Mouse (Mus musculus): ENCODE data around the gene Sgta. TPM values are rescaled to one million over a fixed set of nuclear protein-coding genes. Genes with fewer than 3 reads are reported as not detected.
"Not testable (repeated sequence)": the region's sequence is repeated elsewhere in the genome, so short reads cannot be mapped to it uniquely, and the experiment has no call there.

The Sgta gene
- polyA plus RNA-seq, 1 experiment from 2014 or later, result 320 TPM

DNA sequence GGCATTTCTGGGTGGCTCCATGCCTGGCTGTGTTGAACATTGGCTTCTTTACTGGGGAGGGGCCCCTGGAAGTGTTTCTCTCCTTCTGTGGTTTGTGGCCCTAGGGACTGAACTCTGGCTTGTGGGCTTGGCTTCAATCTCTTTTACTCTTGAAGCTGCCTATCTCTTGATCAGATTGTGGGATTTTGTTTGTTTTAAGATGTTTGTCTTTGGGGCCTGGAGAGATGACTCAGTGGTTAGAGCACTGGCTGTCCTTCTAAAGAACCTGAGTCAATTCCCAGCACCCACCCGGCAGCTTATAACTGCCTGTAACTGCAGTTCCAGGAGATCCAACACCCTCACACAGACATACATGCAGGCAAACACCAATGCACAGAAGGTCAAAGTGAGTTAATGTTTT, 16.4 kb upstream of the Sgta start:
- no peaks in the 10 kb centered on the region for H3K9me3 ChIP-seq
- no peak overlapping the region for H3K4me3 ChIP-seq
- H3K4me1 ChIP-seq (replicated peaks), result peaks cover 7% of the 10 kb centered on the region
- DNase-seq (ENCODE audit: low spot score), result no peak
- peaks cover 99% of the 10 kb centered on the region for H3K36me3 ChIP-seq
- WGBS, result 88% methylated on average over 1 of the region's 1 CpGs
- H3K27ac ChIP-seq, result no peak overlapping the region
- no peaks in the 10 kb centered on the region for H3K27me3 ChIP-seq (ENCODE audit: insufficient read depth, poor library complexity, severe bottlenecking)

DNA sequence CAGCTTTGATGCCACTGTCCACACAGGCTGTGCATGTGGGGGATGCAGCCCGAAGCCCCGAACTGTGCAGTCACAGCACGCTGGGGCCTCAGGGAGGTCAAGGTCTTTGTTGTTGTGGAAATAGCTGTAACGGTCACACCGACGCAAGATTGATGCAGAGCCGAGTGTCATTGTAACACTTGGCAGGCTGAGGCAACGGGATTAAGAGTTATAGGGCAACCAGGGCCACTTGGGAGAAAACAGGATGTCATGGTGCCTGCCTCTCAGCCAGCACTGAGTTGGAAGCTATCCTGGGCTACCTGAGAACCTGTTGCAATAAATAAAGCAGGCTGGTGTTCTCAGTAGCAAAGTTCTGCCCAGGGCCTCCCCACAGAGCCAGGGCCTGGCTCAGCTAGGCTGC, 15.8 kb upstream of the Sgta start:
- Histone ChIP-seq H3K4me3 (no peak overlapping the region), H3K4me1 (replicated peaks) (peaks cover 13% of the 10 kb centered on the region), H3K9me3 (no peaks in the 10 kb centered on the region), H3K27me3 (ENCODE audit: insufficient read depth, poor library complexity, severe bottlenecking) (no peaks in the 10 kb centered on the region), H3K27ac (no peak overlapping the region), H3K36me3 (peaks cover 93% of the 10 kb centered on the region)
- no peak for DNase-seq (ENCODE audit: low spot score)
- 83% methylated on average over 8 of the region's 8 CpGs for WGBS

DNA sequence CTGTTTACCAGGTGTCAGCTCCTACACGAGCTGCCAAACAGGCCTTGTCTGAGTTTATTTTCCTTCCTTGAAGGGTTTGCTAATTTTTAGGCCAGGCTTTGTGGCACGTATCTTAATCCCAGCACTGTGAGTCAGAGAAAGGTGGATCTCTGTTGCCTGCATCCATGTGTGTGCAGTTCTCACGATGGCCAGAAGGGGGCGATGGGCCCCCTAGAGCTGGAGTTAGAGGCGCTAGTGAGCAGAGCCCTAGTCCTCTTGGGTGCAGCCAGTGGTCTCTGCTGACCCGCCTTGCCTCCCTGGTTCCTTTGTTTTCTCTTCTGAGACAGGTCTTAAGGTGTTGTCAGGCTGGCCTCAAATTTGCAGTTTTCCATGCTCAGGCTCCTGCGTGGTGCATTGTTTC, 13.5 kb upstream of the Sgta start:
- no peak overlapping the region for H3K27ac ChIP-seq
- peaks cover 70% of the 10 kb centered on the region for H3K36me3 ChIP-seq
- 68% methylated on average over 7 of the region's 7 CpGs for WGBS
- no peaks in the 10 kb centered on the region for H3K27me3 ChIP-seq (ENCODE audit: insufficient read depth, poor library complexity, severe bottlenecking)
- no peak for DNase-seq (ENCODE audit: low spot score)
- no peaks in the 10 kb centered on the region for H3K9me3 ChIP-seq
- peaks cover 32% of the 10 kb centered on the region for H3K4me1 ChIP-seq (replicated peaks)
- H3K4me3 ChIP-seq, result no peak overlapping the region; the same call in 1 of the 2 replicates

DNA sequence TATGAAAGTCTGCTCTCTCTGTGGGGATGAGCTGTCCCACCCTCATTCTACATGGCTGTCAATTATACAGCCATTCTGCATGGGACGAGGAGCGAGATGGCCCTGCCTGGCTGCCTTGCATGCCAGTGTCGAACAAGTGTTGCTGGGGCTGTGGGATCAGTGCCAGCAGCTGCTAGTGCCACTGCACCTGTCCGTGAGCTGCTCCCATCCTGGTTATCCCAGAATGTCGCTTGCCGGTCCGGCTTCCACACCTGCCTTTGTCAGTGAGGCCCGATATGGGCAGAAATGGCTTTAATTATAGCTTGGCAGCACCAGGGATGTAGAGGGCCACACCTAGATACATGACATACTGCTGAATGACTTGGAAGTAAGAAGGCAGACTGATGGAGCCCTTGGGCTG, 12.3 kb upstream of the Sgta start:
- DNase-seq (ENCODE audit: low spot score), result no peak
- peaks cover 58% of the 10 kb centered on the region for H3K36me3 ChIP-seq
- no peak overlapping the region for H3K27ac ChIP-seq
- H3K27me3 ChIP-seq (ENCODE audit: insufficient read depth, poor library complexity, severe bottlenecking), result no peaks in the 10 kb centered on the region
- peaks cover 32% of the 10 kb centered on the region for H3K4me1 ChIP-seq (replicated peaks)
- no peaks in the 10 kb centered on the region for H3K9me3 ChIP-seq
- no peak overlapping the region for H3K4me3 ChIP-seq
- WGBS, result 94% methylated on average over 8 of the region's 8 CpGs

DNA sequence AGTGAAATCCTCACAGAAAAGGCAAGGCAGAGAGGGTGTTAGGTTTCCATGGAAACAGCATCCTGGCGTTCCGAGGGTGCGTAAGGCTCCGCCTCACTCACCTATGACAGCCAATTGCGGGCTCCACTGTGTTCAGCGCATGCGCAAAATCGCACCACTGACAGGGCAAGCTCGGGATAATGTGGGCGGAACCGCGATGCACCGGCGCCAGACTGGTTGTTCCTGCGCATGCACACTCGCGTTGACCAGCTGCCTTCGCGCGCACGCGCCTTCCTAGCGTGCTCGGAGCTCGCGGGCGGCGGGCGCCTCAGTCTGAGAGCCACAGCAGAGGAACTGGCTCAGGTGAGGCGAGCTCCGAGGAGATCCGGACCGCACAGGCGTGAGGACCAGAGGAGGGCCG, 9.9 kb upstream of the Sgta start, which contains the start of gene Thop1:
TSS of gene Thop1 (plus strand) at position 200 of the 400 bp plus-strand sequence.
- Histone ChIP-seq H3K36me3 (peaks cover 34% of the 10 kb centered on the region), H3K27me3 (ENCODE audit: insufficient read depth, poor library complexity, severe bottlenecking) (no peaks in the 10 kb centered on the region), H3K4me1 (replicated peaks) (peaks cover 32% of the 10 kb centered on the region), H3K9me3 (no peaks in the 10 kb centered on the region), H3K4me3 (peak within 1 kb of the TSS; percentile 75), H3K27ac (peak within 1 kb of the TSS; percentile 86)
- DNase-seq (ENCODE audit: low spot score), result peak; percentile 100
- under 1% methylated on average over 35 of the region's 35 CpGs for WGBS

DNA sequence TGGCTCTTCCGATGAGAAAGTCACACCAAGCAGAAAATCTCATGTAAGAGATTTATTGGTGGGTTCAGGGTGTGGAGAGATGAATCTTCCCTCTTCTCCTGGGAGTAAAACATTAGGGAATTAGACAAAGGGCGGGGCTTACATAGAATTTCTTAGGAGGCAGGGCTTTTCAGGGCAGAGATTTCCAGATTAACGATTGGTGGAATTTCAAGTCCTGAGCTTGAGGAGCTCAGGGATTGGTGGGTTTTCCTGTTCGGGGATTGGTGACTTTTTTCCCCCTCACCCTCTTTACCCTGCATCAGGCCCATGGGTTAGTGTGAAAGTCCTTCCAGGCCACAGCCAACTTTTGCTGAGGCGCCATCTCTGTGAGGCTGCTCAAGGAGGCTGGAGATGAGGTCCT, 8.7 kb upstream of the Sgta start:
- peak overlapping the region; percentile 75 for H3K4me3 ChIP-seq
- DNase-seq (ENCODE audit: low spot score), result no peak
- H3K9me3 ChIP-seq, result no peaks in the 10 kb centered on the region
- H3K27me3 ChIP-seq (ENCODE audit: insufficient read depth, poor library complexity, severe bottlenecking), result no peaks in the 10 kb centered on the region
- peak overlapping the region; percentile 86; the same call in 1 of the 2 replicates for H3K27ac ChIP-seq
- peaks cover 32% of the 10 kb centered on the region for H3K4me1 ChIP-seq (replicated peaks)
- H3K36me3 ChIP-seq, result peaks cover 22% of the 10 kb centered on the region
- WGBS, result 74% methylated on average over 5 of the region's 5 CpGs

DNA sequence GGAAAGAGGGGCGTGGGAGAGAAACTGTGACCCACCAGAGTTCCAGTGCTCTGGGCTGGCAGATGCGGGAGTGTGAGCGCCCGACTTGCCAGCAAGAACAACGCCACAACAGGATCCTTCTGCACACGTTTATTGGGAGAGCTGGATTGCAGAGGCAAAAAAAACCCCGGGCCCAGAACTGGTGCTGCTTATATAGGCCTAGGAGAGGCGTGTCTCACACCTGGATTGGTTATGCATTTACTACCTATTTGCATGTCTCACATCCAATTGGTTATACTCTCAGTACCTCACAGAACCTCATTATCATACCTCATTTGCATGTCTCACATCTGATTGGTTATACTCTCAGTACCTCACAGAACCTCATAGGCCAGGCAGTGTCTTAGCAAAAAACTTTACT, 4.5 kb upstream of the Sgta start:
- H3K4me3 ChIP-seq; DNase-seq (ENCODE audit: low spot score); H3K27me3 ChIP-seq (ENCODE audit: insufficient read depth, poor library complexity, severe bottlenecking); H3K9me3 ChIP-seq; H3K27ac ChIP-seq; H3K36me3 ChIP-seq: not testable (repeated sequence)
- WGBS, result 87% methylated on average over 8 of the region's 8 CpGs
- H3K4me1 ChIP-seq (replicated peaks), result peaks cover 13% of the 10 kb centered on the region

DNA sequence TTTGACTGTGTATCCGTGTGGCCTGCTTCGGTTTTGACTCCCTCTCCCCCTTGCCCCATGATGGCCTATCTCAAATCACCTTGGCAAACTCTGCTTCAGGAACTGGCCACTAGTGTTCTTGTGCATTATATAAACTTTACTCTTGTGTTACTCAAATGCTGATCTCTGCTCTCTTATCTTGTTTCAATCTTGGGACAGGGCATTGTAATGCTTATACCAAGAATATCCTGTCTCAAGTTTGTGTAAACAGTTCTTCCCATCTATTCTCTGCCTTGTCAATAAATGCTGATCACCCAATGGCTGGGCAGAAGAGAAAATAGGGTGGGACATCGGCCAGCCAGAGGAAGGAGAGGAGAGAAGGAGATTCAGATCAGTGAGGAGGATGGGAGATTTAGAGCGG, 2.7 kb upstream of the Sgta start:
- Histone ChIP-seq H3K4me1 (replicated peaks) (peaks cover 21% of the 10 kb centered on the region), H3K9me3 (no peaks in the 10 kb centered on the region), H3K36me3 (0 out of 2 replicates have a peak, but pooled peaks cover 6% of the 10 kb centered on the region), H3K27me3 (ENCODE audit: insufficient read depth, poor library complexity, severe bottlenecking) (no peaks in the 10 kb centered on the region), H3K4me3 (no peak overlapping the region), H3K27ac (no peak overlapping the region)
- no peak for DNase-seq (ENCODE audit: low spot score)
- 68% methylated on average over 4 of the region's 4 CpGs for WGBS

DNA sequence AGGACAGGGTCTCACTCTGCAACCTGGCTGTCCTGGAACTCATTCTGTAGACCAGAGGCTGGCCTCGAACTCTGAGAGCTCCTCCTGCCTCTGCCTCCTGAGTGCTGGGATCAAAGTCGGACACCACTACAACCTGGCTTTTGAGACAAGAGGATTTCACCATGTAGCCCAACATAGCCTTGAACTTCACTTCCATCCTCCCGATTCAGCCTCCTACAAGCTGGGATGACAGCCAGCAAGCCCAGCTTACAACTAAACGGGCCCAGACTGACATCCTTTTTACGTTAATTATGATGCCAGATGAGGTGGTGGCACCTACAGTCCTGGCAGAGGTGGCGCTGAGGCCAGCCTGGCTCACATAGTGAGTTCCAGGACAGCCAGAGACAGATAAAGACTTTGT, 1.1 kb downstream of the Sgta start:
- 93% methylated on average over 6 of the region's 6 CpGs for WGBS

DNA sequence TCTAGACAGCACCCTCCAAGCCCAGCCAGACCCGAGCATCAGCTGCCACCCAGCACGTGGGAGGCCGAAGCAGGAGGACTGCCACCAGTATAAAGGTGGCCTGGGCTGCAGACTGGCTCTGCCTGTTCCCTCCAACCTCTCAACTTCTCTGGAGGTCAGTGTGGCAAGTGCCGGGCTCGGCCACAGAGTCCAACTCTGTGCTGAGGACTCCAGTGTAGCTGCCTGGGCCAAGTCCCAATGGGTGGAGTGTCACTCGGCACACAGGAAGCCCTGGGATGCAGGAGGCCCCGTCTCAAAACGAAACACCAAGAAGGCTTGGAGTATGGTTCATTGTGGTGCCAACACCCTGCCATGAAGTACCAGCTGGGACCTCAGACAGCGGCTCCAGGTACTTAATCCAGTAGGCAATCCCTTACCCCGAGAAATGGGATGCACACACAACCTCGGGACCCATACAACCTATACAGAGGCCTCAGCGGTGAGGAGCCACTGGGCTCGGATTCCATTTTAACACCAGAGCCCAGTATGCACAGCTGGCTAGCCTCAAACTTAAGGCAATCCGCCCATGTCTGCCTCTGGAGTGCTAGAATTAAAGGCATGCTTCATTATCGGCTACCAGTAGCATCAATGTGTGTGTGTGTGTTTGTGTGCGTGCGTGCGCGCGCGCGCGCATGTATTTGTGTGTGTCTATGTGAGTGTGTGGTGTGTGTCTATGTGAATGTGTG, 2.4 kb downstream of the Sgta start:
- 93% methylated on average over 23 of the region's 23 CpGs for WGBS

More for the DNA sequence above, 1.1 kb downstream of the Sgta start:
- no peaks in the 10 kb centered on the region for H3K9me3 ChIP-seq
- H3K36me3 ChIP-seq, result peaks cover 34% of the 10 kb centered on the region
- H3K27me3 ChIP-seq (ENCODE audit: insufficient read depth, poor library complexity, severe bottlenecking), result no peaks in the 10 kb centered on the region
- H3K4me3 ChIP-seq, result peak overlapping the region; percentile 71
- peaks cover 43% of the 10 kb centered on the region for H3K4me1 ChIP-seq (replicated peaks)
- DNase-seq (ENCODE audit: low spot score), result no peak
- no peak overlapping the region for H3K27ac ChIP-seq

DNA sequence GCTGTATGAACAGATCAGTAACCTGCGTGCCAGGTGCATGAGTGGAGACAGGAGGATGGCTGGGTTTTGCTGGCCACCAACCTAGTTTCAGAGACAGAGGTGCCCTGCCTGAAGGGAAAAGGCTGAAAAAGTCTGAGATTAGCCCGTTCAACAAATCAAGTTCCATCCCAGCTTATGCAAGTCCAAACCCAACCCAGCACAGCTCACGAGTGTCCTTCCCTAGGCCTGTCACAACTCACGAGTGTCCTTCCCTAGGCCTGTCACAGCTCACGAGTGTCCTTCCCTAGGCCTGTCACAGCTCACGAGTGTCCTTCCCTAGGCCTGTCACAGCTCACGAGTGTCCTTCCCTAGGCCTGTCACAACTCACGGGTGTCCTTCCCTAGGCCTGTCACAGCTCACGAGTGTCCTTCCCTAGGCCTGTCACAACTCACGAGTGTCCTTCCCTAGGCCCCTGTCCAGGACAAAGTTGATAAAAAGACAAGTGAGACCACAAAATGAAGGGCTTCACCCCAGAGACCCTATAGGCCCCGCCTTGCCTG, 4.1 kb downstream of the Sgta start:
- DNase-seq (ENCODE audit: low spot score); H3K9me3 ChIP-seq; H3K4me3 ChIP-seq; H3K27me3 ChIP-seq (ENCODE audit: insufficient read depth, poor library complexity, severe bottlenecking); H3K27ac ChIP-seq: not testable (repeated sequence)
- WGBS, result 87% methylated on average over 11 of the region's 11 CpGs
- H3K36me3 ChIP-seq, result peaks cover 63% of the 10 kb centered on the region
- H3K4me1 ChIP-seq (replicated peaks), result peaks cover 43% of the 10 kb centered on the region

More for the DNA sequence above, 2.4 kb downstream of the Sgta start:
- H3K27me3 ChIP-seq (ENCODE audit: insufficient read depth, poor library complexity, severe bottlenecking), result no peaks in the 10 kb centered on the region
- peaks cover 46% of the 10 kb centered on the region for H3K36me3 ChIP-seq
- no peak overlapping the region for H3K27ac ChIP-seq
- no peak overlapping the region for H3K4me3 ChIP-seq
- no peaks in the 10 kb centered on the region for H3K9me3 ChIP-seq
- peaks cover 43% of the 10 kb centered on the region for H3K4me1 ChIP-seq (replicated peaks)
- no peak for DNase-seq (ENCODE audit: low spot score)

DNA sequence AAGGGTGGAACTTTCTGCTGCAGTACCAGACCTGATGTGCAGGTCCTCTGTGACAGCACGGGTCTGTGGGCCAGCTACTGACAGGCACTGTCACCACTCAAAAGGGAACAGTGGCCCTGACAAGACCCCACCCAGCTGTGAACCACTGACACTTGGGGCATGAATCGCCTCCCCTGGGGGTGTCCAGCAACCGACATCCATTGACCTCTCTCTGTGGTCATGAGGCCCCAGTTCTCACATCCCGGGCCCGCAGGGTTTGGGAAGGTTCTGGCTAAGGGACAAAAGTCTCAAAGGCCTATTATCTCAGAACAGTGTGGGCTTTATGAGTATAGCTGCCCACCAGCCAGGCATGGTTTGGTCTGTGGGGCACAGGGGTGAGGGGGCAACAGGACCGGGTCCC, 4.8 kb downstream of the Sgta start:
- H3K36me3 ChIP-seq, result peaks cover 70% of the 10 kb centered on the region
- 76% methylated on average over 6 of the region's 6 CpGs for WGBS
- no peaks in the 10 kb centered on the region for H3K9me3 ChIP-seq
- no peak for DNase-seq (ENCODE audit: low spot score)
- H3K4me3 ChIP-seq, result no peak overlapping the region
- peaks cover 43% of the 10 kb centered on the region for H3K4me1 ChIP-seq (replicated peaks)
- no peaks in the 10 kb centered on the region for H3K27me3 ChIP-seq (ENCODE audit: insufficient read depth, poor library complexity, severe bottlenecking)
- no peak overlapping the region for H3K27ac ChIP-seq

DNA sequence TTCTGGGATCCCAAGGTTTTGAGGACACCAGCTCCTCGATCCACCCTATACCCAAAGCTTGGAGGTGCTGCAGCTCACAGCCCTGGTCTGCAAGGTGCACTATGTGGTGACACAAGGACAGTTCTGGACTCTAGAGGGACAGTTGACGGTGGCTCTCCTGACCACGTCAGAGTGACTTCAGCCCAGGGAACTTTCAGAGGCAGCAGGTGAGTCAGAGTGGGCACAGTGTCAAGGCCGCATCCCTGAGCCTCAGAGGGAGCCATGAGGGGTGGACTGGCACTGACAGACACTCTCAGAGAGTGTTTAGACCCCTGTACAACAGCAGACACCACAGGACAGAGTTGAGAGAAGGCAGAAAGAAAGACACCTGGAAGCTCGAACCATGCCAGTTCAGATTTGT, 7.4 kb downstream of the Sgta start:
- DNase-seq (ENCODE audit: low spot score), result no peak
- Histone ChIP-seq H3K4me3 (no peak overlapping the region), H3K4me1 (replicated peaks) (peaks cover 24% of the 10 kb centered on the region), H3K27me3 (ENCODE audit: insufficient read depth, poor library complexity, severe bottlenecking) (no peaks in the 10 kb centered on the region), H3K36me3 (peaks cover 88% of the 10 kb centered on the region), H3K27ac (no peak overlapping the region), H3K9me3 (no peaks in the 10 kb centered on the region)
- WGBS, result 92% methylated on average over 5 of the region's 5 CpGs
